Mouse (Mus musculus): ENCODE measurements around the gene Ccnq. TPM values are rescaled to one million over a fixed set of nuclear protein-coding genes. Genes with fewer than 3 reads are reported as not detected.

Ccnq gene
- 10 to 100 TPM; 22.7 to 24.5 TPM for total RNA-seq (2023)

GRCm38 (mm10) chr11:78750885-78751842 lies at the start of gene Ccnq:
Gene Ccnq, minus strand, starts transcription at chr11:78751729.

Other genes with a start within 250 kb of the Ccnq start
- not detected for gene Sebox, start 248.3 kb downstream of the Ccnq start, total RNA-seq (2023)
- gene Tmem199, start 239.6 kb downstream of the Ccnq start, total RNA-seq (2023) = 10 to 100 TPM; 21.8 to 25.1 TPM
- 10 to 100 TPM; 34.3 to 39.1 TPM for gene Poldip2, start 239.5 kb downstream of the Ccnq start, total RNA-seq (2023)
- gene Tnfaip1, start 215.4 kb downstream of the Ccnq start, total RNA-seq (2023) = 10 to 100 TPM; 13.2 to 14.7 TPM
- gene Ift20, start 215.4 kb downstream of the Ccnq start, total RNA-seq (2023) = 10 to 100 TPM; 40.9 to 42.2 TPM
- gene Tmem97, start 201.0 kb downstream of the Ccnq start, total RNA-seq (2023) = 1 to 10 TPM; 7.8 to 8.4 TPM
- gene Nlk, start 54.4 kb downstream of the Ccnq start, total RNA-seq (2023) = 10 to 100 TPM; 84.0 to 90.8 TPM
- 10 to 100 TPM in 1 of 2 experiments, 1 to 10 TPM in 1; 6.8 to 11.8 TPM for gene Lyrm9, start 74.9 kb upstream of the Ccnq start, total RNA-seq (2023)
- gene Nos2, start 169.1 kb upstream of the Ccnq start, total RNA-seq (2023) = not detected
- 100 to 1,000 TPM; 134 to 142 TPM for gene Lgals9, start 233.2 kb upstream of the Ccnq start, total RNA-seq (2023)

Measured in T-cell, adult 66 days (primary cell).